Mouse (Mus musculus): ENCODE data around the gene Ubap2. TPM values are rescaled to one million over a fixed set of nuclear protein-coding genes. Genes with fewer than 3 reads are reported as not detected.

Ubap2 gene
- polyA plus RNA-seq, 1 experiment from 2014 or later = 69.7 TPM

GRCm38 (mm10) chr4:41259019-41259418, 15.9 kb downstream of the Ubap2 start:
- Histone ChIP-seq H3K27ac (no peak overlapping the region), H3K4me2 (no peak overlapping the region), H3K9ac (replicated peaks) (no peak overlapping the region), H3K27me3 (no peaks in the 10 kb centered on the region), H3K4me1 (replicated peaks) (no peaks in the 10 kb centered on the region), H3K36me3 (peaks cover 32% of the 10 kb centered on the region), H3K9me3 (no peaks in the 10 kb centered on the region), H3K4me3 (replicated peaks) (no peak overlapping the region)
- ATAC-seq (ENCODE audit: insufficient number of reproducible peaks, insufficient read depth, low FRiP score, low TSS enrichment, low read depth) = no peak
- 84% methylated on average over 4 of the region's 4 CpGs for WGBS

GRCm38 (mm10) chr4:41257752-41258151, 17.2 kb downstream of the Ubap2 start:
- Histone ChIP-seq H3K27ac (no peak overlapping the region), H3K36me3 (peaks cover 27% of the 10 kb centered on the region), H3K27me3 (no peaks in the 10 kb centered on the region), H3K4me2 (no peak overlapping the region), H3K9ac (replicated peaks) (no peak overlapping the region), H3K9me3 (no peaks in the 10 kb centered on the region), H3K4me1 (replicated peaks) (no peaks in the 10 kb centered on the region), H3K4me3 (replicated peaks) (no peak overlapping the region)
- 82% methylated on average over 1 of the region's 1 CpGs for WGBS
- ATAC-seq (ENCODE audit: insufficient number of reproducible peaks, insufficient read depth, low FRiP score, low TSS enrichment, low read depth) = no peak

GRCm38 (mm10) chr4:41255564-41256210, 19.3 kb downstream of the Ubap2 start:
- no peaks in the 10 kb centered on the region for H3K4me1 ChIP-seq (replicated peaks)
- H3K4me3 ChIP-seq (replicated peaks) = no peak overlapping the region
- H3K36me3 ChIP-seq = peaks cover 25% of the 10 kb centered on the region; the same call in 1 of the 2 replicates
- no peaks in the 10 kb centered on the region for H3K27me3 ChIP-seq
- H3K4me2 ChIP-seq = no peak overlapping the region
- no peaks in the 10 kb centered on the region for H3K9me3 ChIP-seq
- H3K27ac ChIP-seq = no peak overlapping the region
- ATAC-seq (ENCODE audit: insufficient number of reproducible peaks, insufficient read depth, low FRiP score, low TSS enrichment, low read depth) = no peak
- WGBS = 91% methylated on average over 12 of the region's 12 CpGs
- H3K9ac ChIP-seq (replicated peaks) = no peak overlapping the region

GRCm38 (mm10) chr4:41253756-41254155, 21.2 kb downstream of the Ubap2 start:
- Histone ChIP-seq H3K36me3 (peaks cover 36% of the 10 kb centered on the region), H3K4me2 (no peak overlapping the region), H3K27me3 (no peaks in the 10 kb centered on the region), H3K4me1 (replicated peaks) (no peaks in the 10 kb centered on the region), H3K9ac (replicated peaks) (no peak overlapping the region), H3K9me3 (no peaks in the 10 kb centered on the region), H3K27ac (no peak overlapping the region), H3K4me3 (replicated peaks) (no peak overlapping the region)
- no peak for ATAC-seq (ENCODE audit: insufficient number of reproducible peaks, insufficient read depth, low FRiP score, low TSS enrichment, low read depth)
- 52% methylated on average over 2 of the region's 2 CpGs for WGBS

GRCm38 (mm10) chr4:41245408-41245807, 29.5 kb downstream of the Ubap2 start:
- no peak overlapping the region for H3K9ac ChIP-seq (replicated peaks)
- no peaks in the 10 kb centered on the region for H3K27me3 ChIP-seq
- no peaks in the 10 kb centered on the region for H3K4me1 ChIP-seq (replicated peaks)
- no peak overlapping the region for H3K4me3 ChIP-seq (replicated peaks)
- 95% methylated on average over 2 of the region's 2 CpGs for WGBS
- ATAC-seq (ENCODE audit: insufficient number of reproducible peaks, insufficient read depth, low FRiP score, low TSS enrichment, low read depth) = no peak
- no peak overlapping the region for H3K27ac ChIP-seq
- H3K4me2 ChIP-seq = no peak overlapping the region
- peaks cover 74% of the 10 kb centered on the region for H3K36me3 ChIP-seq
- no peaks in the 10 kb centered on the region for H3K9me3 ChIP-seq

GRCm38 (mm10) chr4:41240916-41241315, 34.0 kb downstream of the Ubap2 start:
- H3K27ac ChIP-seq = no peak overlapping the region
- no peaks in the 10 kb centered on the region for H3K9me3 ChIP-seq
- peaks cover 47% of the 10 kb centered on the region for H3K36me3 ChIP-seq
- ATAC-seq (ENCODE audit: insufficient number of reproducible peaks, insufficient read depth, low FRiP score, low TSS enrichment, low read depth) = no peak
- no peaks in the 10 kb centered on the region for H3K27me3 ChIP-seq
- H3K4me3 ChIP-seq (replicated peaks) = no peak overlapping the region
- WGBS = 83% methylated on average over 3 of the region's 3 CpGs
- no peak overlapping the region for H3K9ac ChIP-seq (replicated peaks)
- no peaks in the 10 kb centered on the region for H3K4me1 ChIP-seq (replicated peaks)
- H3K4me2 ChIP-seq = no peak overlapping the region

DNA sequence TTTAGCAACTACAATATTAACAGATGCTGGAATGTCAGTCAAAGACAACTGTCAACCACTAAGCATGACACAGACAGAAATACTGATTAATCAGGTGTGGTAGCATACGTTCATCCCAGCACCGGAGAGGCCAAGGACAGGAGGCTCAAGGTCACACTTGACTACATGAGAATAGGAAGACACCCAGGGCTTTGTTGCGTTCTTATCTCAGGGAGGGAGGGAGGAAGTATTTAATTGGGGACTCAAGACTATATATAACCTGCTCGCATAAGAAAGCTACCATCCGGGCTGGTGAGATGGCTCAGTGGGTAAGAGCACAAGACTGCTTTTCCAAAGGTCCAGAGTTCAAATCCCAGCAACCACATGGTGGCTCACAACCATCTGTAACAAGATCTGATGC, 39.3 kb downstream of the Ubap2 start:
- H3K9ac ChIP-seq (replicated peaks) = no peak overlapping the region
- H3K27me3 ChIP-seq = no peaks in the 10 kb centered on the region
- H3K27ac ChIP-seq = no peak overlapping the region
- H3K36me3 ChIP-seq = peaks cover 64% of the 10 kb centered on the region
- no peak overlapping the region for H3K4me2 ChIP-seq
- H3K4me3 ChIP-seq (replicated peaks) = no peak overlapping the region
- ATAC-seq (ENCODE audit: insufficient number of reproducible peaks, insufficient read depth, low FRiP score, low TSS enrichment, low read depth) = no peak
- 94% methylated on average over 5 of the region's 5 CpGs for WGBS
- no peaks in the 10 kb centered on the region for H3K4me1 ChIP-seq (replicated peaks)
- H3K9me3 ChIP-seq = no peaks in the 10 kb centered on the region

GRCm38 (mm10) chr4:41226351-41226750, 48.6 kb downstream of the Ubap2 start:
- Histone ChIP-seq H3K36me3 (peaks cover 98% of the 10 kb centered on the region), H3K9ac (replicated peaks) (no peak overlapping the region), H3K4me1 (replicated peaks) (no peaks in the 10 kb centered on the region), H3K27ac (no peak overlapping the region), H3K4me3 (replicated peaks) (no peak overlapping the region), H3K27me3 (no peaks in the 10 kb centered on the region), H3K4me2 (no peak overlapping the region), H3K9me3 (no peaks in the 10 kb centered on the region)
- 83% methylated on average over 3 of the region's 3 CpGs for WGBS
- no peak for ATAC-seq (ENCODE audit: insufficient number of reproducible peaks, insufficient read depth, low FRiP score, low TSS enrichment, low read depth)

DNA sequence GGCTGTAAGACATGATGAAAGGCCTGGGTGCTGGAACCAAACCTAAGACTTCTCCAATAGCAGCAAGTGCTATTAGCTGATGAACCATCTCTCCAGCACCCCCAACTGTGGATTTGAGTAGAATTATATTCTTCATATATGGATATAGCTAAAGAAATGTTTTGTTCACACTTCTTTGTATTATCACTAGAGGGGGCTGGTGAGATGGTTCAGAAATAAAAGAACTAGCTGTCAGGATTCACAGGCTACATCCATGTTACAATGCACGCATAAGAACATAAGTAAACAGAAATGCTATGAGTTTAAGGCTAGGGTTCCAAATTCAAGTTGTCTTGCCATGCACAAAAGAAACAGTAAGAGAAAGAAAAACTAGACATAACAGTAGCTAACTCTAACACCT, 49.5 kb downstream of the Ubap2 start:
- Histone ChIP-seq H3K4me1 (replicated peaks) (no peaks in the 10 kb centered on the region), H3K36me3 (peaks cover 98% of the 10 kb centered on the region), H3K9me3 (no peaks in the 10 kb centered on the region), H3K4me2 (no peak overlapping the region), H3K27me3 (no peaks in the 10 kb centered on the region), H3K9ac (replicated peaks) (no peak overlapping the region), H3K27ac (no peak overlapping the region), H3K4me3 (replicated peaks) (no peak overlapping the region)
- 92% methylated on average over 1 of the region's 1 CpGs for WGBS
- no peak for ATAC-seq (ENCODE audit: insufficient number of reproducible peaks, insufficient read depth, low FRiP score, low TSS enrichment, low read depth)

GRCm38 (mm10) chr4:41208050-41208449, 66.9 kb downstream of the Ubap2 start:
- H3K4me3 ChIP-seq (replicated peaks) = no peak overlapping the region
- no peaks in the 10 kb centered on the region for H3K27me3 ChIP-seq
- H3K27ac ChIP-seq = no peak overlapping the region
- no peaks in the 10 kb centered on the region for H3K9me3 ChIP-seq
- H3K4me2 ChIP-seq = no peak overlapping the region
- H3K4me1 ChIP-seq (replicated peaks) = no peaks in the 10 kb centered on the region
- no peak for ATAC-seq (ENCODE audit: insufficient number of reproducible peaks, insufficient read depth, low FRiP score, low TSS enrichment, low read depth)
- H3K9ac ChIP-seq (replicated peaks) = no peak overlapping the region
- H3K36me3 ChIP-seq = peaks cover 94% of the 10 kb centered on the region
- whole genome bisulfite sequencing = 88% methylated on average over 4 of the region's 4 CpGs

DNA sequence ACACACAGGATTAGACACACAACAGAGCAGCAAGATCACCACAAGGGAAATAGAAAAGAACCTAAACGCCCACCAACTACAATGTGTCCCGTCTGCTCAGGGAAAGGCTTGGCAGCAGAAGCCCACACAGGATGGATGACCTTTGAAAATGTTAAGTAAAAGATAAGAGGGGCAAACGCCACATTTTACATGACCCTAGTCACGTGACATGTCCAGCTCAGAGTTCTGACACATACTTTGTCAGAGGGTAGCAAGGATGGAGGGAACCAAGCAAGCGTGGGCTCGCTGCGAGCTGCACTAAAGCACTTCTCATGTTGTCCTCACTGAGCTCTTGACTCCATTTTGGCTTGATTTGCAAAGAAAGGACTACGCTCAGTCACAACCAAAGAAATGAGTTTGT, 69.2 kb downstream of the Ubap2 start:
- H3K4me3 ChIP-seq (replicated peaks) = no peak overlapping the region
- peaks cover 97% of the 10 kb centered on the region for H3K36me3 ChIP-seq
- no peak overlapping the region for H3K27ac ChIP-seq
- H3K9me3 ChIP-seq = no peaks in the 10 kb centered on the region
- no peak overlapping the region for H3K4me2 ChIP-seq
- H3K27me3 ChIP-seq = no peaks in the 10 kb centered on the region
- no peaks in the 10 kb centered on the region for H3K4me1 ChIP-seq (replicated peaks)
- no peak for ATAC-seq (ENCODE audit: insufficient number of reproducible peaks, insufficient read depth, low FRiP score, low TSS enrichment, low read depth)
- WGBS = 91% methylated on average over 8 of the region's 8 CpGs
- no peak overlapping the region for H3K9ac ChIP-seq (replicated peaks)

GRCm38 (mm10) chr4:41202135-41202534, 72.8 kb downstream of the Ubap2 start:
- H3K4me3 ChIP-seq (replicated peaks) = no peak overlapping the region
- H3K27ac ChIP-seq = no peak overlapping the region
- H3K9ac ChIP-seq (replicated peaks) = no peak overlapping the region
- no peak for ATAC-seq (ENCODE audit: insufficient number of reproducible peaks, insufficient read depth, low FRiP score, low TSS enrichment, low read depth)
- no peaks in the 10 kb centered on the region for H3K9me3 ChIP-seq
- no peaks in the 10 kb centered on the region for H3K4me1 ChIP-seq (replicated peaks)
- no peaks in the 10 kb centered on the region for H3K27me3 ChIP-seq
- WGBS = 91% methylated on average over 8 of the region's 8 CpGs
- H3K36me3 ChIP-seq = peaks cover 97% of the 10 kb centered on the region
- H3K4me2 ChIP-seq = no peak overlapping the region

Measured in limb, embryonic 12.5 days (tissue).